Mouse (Mus musculus): ENCODE measurements at regions not wholly inside any gene's neighbourhood (a gene's known extent, or its start where the extent isn't known, plus 50 kb on each side); places are given as distances from the start of the nearest gene placed in this dataset.

- DNase-seq (ENCODE audit: low spot score) (no peak), ATAC-seq (ENCODE audit: extremely low read depth, insufficient number of reproducible peaks, low FRiP score, poor library complexity, severe bottlenecking) (no peak)
- Histone ChIP-seq H3K4me3 (ENCODE audit: low read depth, low read length) (no peak overlapping the region), H3K9me3 (replicated peaks) (no peaks in the 10 kb centered on the region), H3K36me3 (replicated peaks) (no peaks in the 10 kb centered on the region), H3K4me1 (ENCODE audit: insufficient read depth, low read depth, low read length) (no peaks in the 10 kb centered on the region), H3K27me3 (ENCODE audit: insufficient read depth, low read length) (peaks cover 31% of the 10 kb centered on the region)
- no peak for TF ChIP-seq GATA2 (IDR thresholded peaks at IDR 0.05; ENCODE audit: borderline replicate concordance, low read depth, low read length)
- TF ChIP-seq TAL1 (conservative IDR thresholded peaks at IDR 0.05; ENCODE audit: low read depth, low read length): no peak
- TF ChIP-seq CTCF (IDR thresholded peaks at IDR 0.05; ENCODE audit: low read depth, low read length): no peak
- no peak for TF ChIP-seq POLR2AphosphoS5 (IDR thresholded peaks at IDR 0.05; ENCODE audit: insufficient replicate concordance, low read depth, low read length)
- TF ChIP-seq GATA1 (IDR thresholded peaks at IDR 0.05; ENCODE audit: borderline replicate concordance, low read length): no peak
Measured at GRCm38 (mm10) chr12:69495776-69496175, 87.1 kb downstream of the Vcpkmt start.

- Histone ChIP-seq H3K4me1 (ENCODE audit: insufficient read depth, low read depth, low read length) (no peaks in the 10 kb centered on the region), H3K36me3 (replicated peaks) (no peaks in the 10 kb centered on the region), H3K27me3 (ENCODE audit: insufficient read depth, low read length) (peaks cover 31% of the 10 kb centered on the region), H3K9me3 (replicated peaks) (no peaks in the 10 kb centered on the region), H3K4me3 (ENCODE audit: low read depth, low read length) (no peak overlapping the region)
- TF ChIP-seq TAL1 (conservative IDR thresholded peaks at IDR 0.05; ENCODE audit: low read depth, low read length) (no peak), GATA2 (IDR thresholded peaks at IDR 0.05; ENCODE audit: borderline replicate concordance, low read depth, low read length) (no peak), GATA1 (IDR thresholded peaks at IDR 0.05; ENCODE audit: borderline replicate concordance, low read length) (no peak), POLR2AphosphoS5 (IDR thresholded peaks at IDR 0.05; ENCODE audit: insufficient replicate concordance, low read depth, low read length) (no peak), CTCF (IDR thresholded peaks at IDR 0.05; ENCODE audit: low read depth, low read length) (no peak)
- no peak for ATAC-seq (ENCODE audit: extremely low read depth, insufficient number of reproducible peaks, low FRiP score, poor library complexity, severe bottlenecking)
- DNase-seq (ENCODE audit: low spot score): no peak
Measured at GRCm38 (mm10) chr12:69494648-69495047, 88.2 kb downstream of the Vcpkmt start.

- ATAC-seq (ENCODE audit: extremely low read depth, insufficient number of reproducible peaks, low FRiP score, poor library complexity, severe bottlenecking): no peak
- TF ChIP-seq GATA1 (IDR thresholded peaks at IDR 0.05; ENCODE audit: borderline replicate concordance, low read length) (no peak), TAL1 (conservative IDR thresholded peaks at IDR 0.05; ENCODE audit: low read depth, low read length) (no peak), GATA2 (IDR thresholded peaks at IDR 0.05; ENCODE audit: borderline replicate concordance, low read depth, low read length) (no peak), CTCF (IDR thresholded peaks at IDR 0.05; ENCODE audit: low read depth, low read length) (no peak), POLR2AphosphoS5 (IDR thresholded peaks at IDR 0.05; ENCODE audit: insufficient replicate concordance, low read depth, low read length) (no peak)
- Histone ChIP-seq H3K27me3 (ENCODE audit: insufficient read depth, low read length) (peaks cover 22% of the 10 kb centered on the region), H3K4me1 (ENCODE audit: insufficient read depth, low read depth, low read length) (peaks cover 5% of the 10 kb centered on the region; the same call in 1 of the 2 replicates), H3K36me3 (replicated peaks) (no peaks in the 10 kb centered on the region), H3K4me3 (ENCODE audit: low read depth, low read length) (no peak overlapping the region), H3K9me3 (replicated peaks) (no peaks in the 10 kb centered on the region)
- DNase-seq (ENCODE audit: low spot score): no peak
Measured at GRCm38 (mm10) chr12:69489686-69490085, 93.1 kb downstream of the Vcpkmt start.

- H3K36me3 ChIP-seq (replicated peaks): no peaks in the 10 kb centered on the region
- no peak overlapping the region for H3K4me3 ChIP-seq (ENCODE audit: low read depth, low read length)
- no peak for TF ChIP-seq GATA2 (IDR thresholded peaks at IDR 0.05; ENCODE audit: borderline replicate concordance, low read depth, low read length)
- TF ChIP-seq TAL1 (conservative IDR thresholded peaks at IDR 0.05; ENCODE audit: low read depth, low read length): no peak
- TF ChIP-seq CTCF (IDR thresholded peaks at IDR 0.05; ENCODE audit: low read depth, low read length): no peak
- TF ChIP-seq POLR2AphosphoS5 (IDR thresholded peaks at IDR 0.05; ENCODE audit: insufficient replicate concordance, low read depth, low read length): no peak
- TF ChIP-seq GATA1 (IDR thresholded peaks at IDR 0.05; ENCODE audit: borderline replicate concordance, low read length): no peak
- ATAC-seq (ENCODE audit: extremely low read depth, insufficient number of reproducible peaks, low FRiP score, poor library complexity, severe bottlenecking) (no peak), DNase-seq (ENCODE audit: low spot score) (no peak)
- peaks cover 5% of the 10 kb centered on the region; the same call in 1 of the 2 replicates for H3K4me1 ChIP-seq (ENCODE audit: insufficient read depth, low read depth, low read length)
- H3K9me3 ChIP-seq (replicated peaks): no peaks in the 10 kb centered on the region
- peaks cover 20% of the 10 kb centered on the region; the same call in 1 of the 2 replicates for H3K27me3 ChIP-seq (ENCODE audit: insufficient read depth, low read length)
Measured at GRCm38 (mm10) chr12:69486903-69487302, 95.9 kb downstream of the Vcpkmt start.

- no peak for TF ChIP-seq TAL1 (conservative IDR thresholded peaks at IDR 0.05; ENCODE audit: low read depth, low read length)
- no peak for TF ChIP-seq CTCF (IDR thresholded peaks at IDR 0.05; ENCODE audit: low read depth, low read length)
- no peak for TF ChIP-seq GATA1 (IDR thresholded peaks at IDR 0.05; ENCODE audit: borderline replicate concordance, low read length)
- no peak for TF ChIP-seq POLR2AphosphoS5 (IDR thresholded peaks at IDR 0.05; ENCODE audit: insufficient replicate concordance, low read depth, low read length)
- TF ChIP-seq GATA2 (IDR thresholded peaks at IDR 0.05; ENCODE audit: borderline replicate concordance, low read depth, low read length): no peak
- peaks cover 5% of the 10 kb centered on the region; the same call in 1 of the 2 replicates for H3K4me1 ChIP-seq (ENCODE audit: insufficient read depth, low read depth, low read length)
- ATAC-seq (ENCODE audit: extremely low read depth, insufficient number of reproducible peaks, low FRiP score, poor library complexity, severe bottlenecking) (no peak), DNase-seq (ENCODE audit: low spot score) (no peak)
- no peaks in the 10 kb centered on the region for H3K9me3 ChIP-seq (replicated peaks)
- H3K4me3 ChIP-seq (ENCODE audit: low read depth, low read length): no peak overlapping the region
- no peaks in the 10 kb centered on the region for H3K36me3 ChIP-seq (replicated peaks)
- peaks cover 16% of the 10 kb centered on the region; the same call in 1 of the 2 replicates for H3K27me3 ChIP-seq (ENCODE audit: insufficient read depth, low read length)
Measured at GRCm38 (mm10) chr12:69485652-69486651, 96.9 kb downstream of the Vcpkmt start.

- ATAC-seq (ENCODE audit: extremely low read depth, insufficient number of reproducible peaks, low FRiP score, poor library complexity, severe bottlenecking): no peak
- H3K4me3 ChIP-seq (ENCODE audit: low read depth, low read length): no peak overlapping the region
- no peak for DNase-seq (ENCODE audit: low spot score)
- TF ChIP-seq CTCF (IDR thresholded peaks at IDR 0.05; ENCODE audit: low read depth, low read length): no peak
- no peak for TF ChIP-seq POLR2AphosphoS5 (IDR thresholded peaks at IDR 0.05; ENCODE audit: insufficient replicate concordance, low read depth, low read length)
- TF ChIP-seq GATA1 (IDR thresholded peaks at IDR 0.05; ENCODE audit: borderline replicate concordance, low read length): no peak
- TF ChIP-seq TAL1 (conservative IDR thresholded peaks at IDR 0.05; ENCODE audit: low read depth, low read length): no peak
- no peak for TF ChIP-seq GATA2 (IDR thresholded peaks at IDR 0.05; ENCODE audit: borderline replicate concordance, low read depth, low read length)
- no peaks in the 10 kb centered on the region for H3K9me3 ChIP-seq (replicated peaks)
- peaks cover 5% of the 10 kb centered on the region; the same call in 1 of the 2 replicates for H3K4me1 ChIP-seq (ENCODE audit: insufficient read depth, low read depth, low read length)
- no peaks in the 10 kb centered on the region for H3K36me3 ChIP-seq (replicated peaks)
- H3K27me3 ChIP-seq (ENCODE audit: insufficient read depth, low read length): peaks cover 11% of the 10 kb centered on the region; the same call in 1 of the 2 replicates
Measured at GRCm38 (mm10) chr12:69481420-69481819, 101.4 kb downstream of the Vcpkmt start.

Measured in G1E (cell line).